Mouse (Mus musculus) CH12.LX (cell line): Measurements from ENCODE around the gene Prkd3. TPM values are rescaled to one million over a fixed set of nuclear protein-coding genes. Genes with fewer than 3 reads are reported as not detected.

Source experiments
- DNase-seq: peaks from one replicate; pipeline ENCODE4 v3.0.0-alpha.2; 2013; ENCODE audit errors: extremely low read depth
- H3K27ac ChIP-seq: 2 replicates; pipeline ENCODE4 v1.5.1; 2012; ENCODE audit warnings: low read depth, mild to moderate bottlenecking, control low read depth, moderate library complexity; ENCODE audit not compliant: insufficient read depth
- H3K27me3 ChIP-seq: replicated peaks from 2 replicates; pipeline ENCODE3; 2012; ENCODE audit warnings: inconsistent platforms
- H3K36me3 ChIP-seq, 2 experiments: replicated peaks in 1 of 2; 2 replicates each; pipeline versions ENCODE3 to v1.6.1; 2012; ENCODE audit warnings: inconsistent platforms in 1 of 2, low read length in 1 of 2, mild to moderate bottlenecking in 1 of 2, mixed read lengths in 1 of 2, moderate library complexity in 1 of 2; ENCODE audit not compliant: control insufficient read depth in 1 of 2, insufficient read depth in 1 of 2
- H3K4me1 ChIP-seq, 2 experiments: 2 replicates each; pipeline ENCODE4 v1.6.1; 2012; ENCODE audit warnings: inconsistent platforms in 1 of 2, moderate library complexity in 1 of 2; ENCODE audit not compliant: insufficient read depth in 2 of 2, control insufficient read depth in 1 of 2
- H3K4me2 ChIP-seq: 2 replicates; pipeline ENCODE4 v1.6.1; 2012; ENCODE audit warnings: low read depth, mild to moderate bottlenecking, control low read depth; ENCODE audit not compliant: poor library complexity, insufficient read depth, severe bottlenecking
- H3K4me3 ChIP-seq, 3 experiments: fragments of 150-350 bp in 1 of 3; sonication (generic) in 1 of 3; replicated peaks in 1 of 3; 2 replicates each; pipeline versions ENCODE3 to v1.5.1; 2011 to 2012; ENCODE audit warnings: low read depth in 2 of 3, low read length in 2 of 3, mild to moderate bottlenecking in 2 of 3, moderate library complexity in 2 of 3, control low read depth in 1 of 3, improper control_type of control experiment in 1 of 3, inconsistent platforms in 1 of 3, mixed read lengths in 1 of 3; ENCODE audit not compliant: poor library complexity in 1 of 3
- H3K79me2 ChIP-seq: replicated peaks from 2 replicates; pipeline ENCODE4 v1.6.1; 2012; ENCODE audit warnings: mild to moderate bottlenecking, moderate library complexity; ENCODE audit not compliant: control insufficient read depth, poor library complexity, insufficient read depth, severe bottlenecking; ENCODE audit errors: extremely low read depth
- H3K9ac ChIP-seq: 2 replicates; pipeline ENCODE4 v1.6.1; 2012; ENCODE audit warnings: low read depth, mild to moderate bottlenecking, control low read depth, moderate library complexity; ENCODE audit not compliant: insufficient read depth
- H3K9me3 ChIP-seq: replicated peaks from 2 replicates; pipeline ENCODE3; 2012; ENCODE audit warnings: low read length, inconsistent platforms, mixed read lengths
- CHD1 ChIP-seq: IDR thresholded peaks from 2 replicates; pipeline ENCODE4 v1.6.1; 2012; ENCODE audit warnings: low read depth, low read length, improper control_type of control experiment, inconsistent platforms
- CHD2 ChIP-seq: IDR thresholded peaks from 2 replicates; pipeline ENCODE4 v1.6.1; 2011; ENCODE audit warnings: low read length, improper control_type of control experiment
- E2F4 ChIP-seq: IDR thresholded peaks from 2 replicates; pipeline ENCODE4 v1.6.1; 2011; ENCODE audit warnings: low read depth, low read length, improper control_type of control experiment; ENCODE audit not compliant: insufficient replicate concordance
- ETS1 ChIP-seq: conservative IDR thresholded peaks from 2 replicates; pipeline ENCODE4 v1.6.1; 2012; ENCODE audit warnings: low read depth, mild to moderate bottlenecking, inconsistent platforms, low read length, improper control_type of control experiment, moderate library complexity
- HCFC1 ChIP-seq: IDR thresholded peaks from 2 replicates; pipeline ENCODE4 v1.6.1; 2012; ENCODE audit warnings: low read depth, mild to moderate bottlenecking, inconsistent platforms, low read length, improper control_type of control experiment
- JUN ChIP-seq: IDR thresholded peaks from 2 replicates; pipeline ENCODE4 v1.6.1; 2011; ENCODE audit warnings: low read depth, mild to moderate bottlenecking, low read length, improper control_type of control experiment, moderate library complexity; ENCODE audit not compliant: insufficient read depth
- JUND ChIP-seq: conservative IDR thresholded peaks from 2 replicates; pipeline ENCODE4 v1.6.1; 2011; ENCODE audit warnings: low read depth, low read length, improper control_type of control experiment
- KAT2A ChIP-seq: IDR thresholded peaks from 2 replicates; pipeline ENCODE4 v1.6.1; 2012; ENCODE audit warnings: low read length, improper control_type of control experiment, inconsistent platforms; ENCODE audit not compliant: insufficient replicate concordance
- MAFK ChIP-seq: IDR thresholded peaks from 2 replicates; pipeline ENCODE4 v1.6.1; 2011; ENCODE audit warnings: low read length, improper control_type of control experiment; ENCODE audit not compliant: insufficient replicate concordance
- MAX ChIP-seq: IDR thresholded peaks from 2 replicates; pipeline ENCODE4 v1.6.1; 2011; ENCODE audit warnings: low read length, improper control_type of control experiment
- MAZ ChIP-seq: IDR thresholded peaks from 2 replicates; pipeline ENCODE4 v1.6.1; 2012; ENCODE audit warnings: low read depth, mild to moderate bottlenecking, inconsistent platforms, low read length, improper control_type of control experiment, moderate library complexity
- MEF2A ChIP-seq: IDR thresholded peaks from 2 replicates; pipeline ENCODE4 v1.6.1; 2014; ENCODE audit warnings: low read depth, mild to moderate bottlenecking, inconsistent platforms, low read length, improper control_type of control experiment, borderline replicate concordance
- NELFE ChIP-seq: IDR thresholded peaks from 2 replicates; pipeline ENCODE4 v1.6.1; 2011; ENCODE audit warnings: low read depth, low read length, improper control_type of control experiment
- NRF1 ChIP-seq: IDR thresholded peaks from 2 replicates; pipeline ENCODE4 v1.6.1; 2014; ENCODE audit warnings: low read depth, mild to moderate bottlenecking, inconsistent platforms, low read length, improper control_type of control experiment, moderate library complexity
- POLR2A ChIP-seq: IDR thresholded peaks from 2 replicates; pipeline ENCODE4 v1.6.1; 2011; ENCODE audit warnings: low read depth, mild to moderate bottlenecking, improper control_type of control experiment, low read length
- SIN3A ChIP-seq: IDR thresholded peaks from 2 replicates; pipeline ENCODE4 v1.6.1; 2012; ENCODE audit warnings: low read length, improper control_type of control experiment, inconsistent platforms
- TCF12 ChIP-seq: IDR thresholded peaks from 2 replicates; pipeline ENCODE4 v1.6.1; 2014; ENCODE audit warnings: low read depth, mild to moderate bottlenecking, inconsistent platforms, low read length, improper control_type of control experiment
- UBTF ChIP-seq: IDR thresholded peaks from 2 replicates; pipeline ENCODE4 v1.6.1; 2012; ENCODE audit warnings: low read depth, mild to moderate bottlenecking, inconsistent platforms, low read length, improper control_type of control experiment, moderate library complexity
- USF1 ChIP-seq: IDR thresholded peaks from 2 replicates; pipeline ENCODE4 v1.6.1; 2014; ENCODE audit warnings: low read depth, mild to moderate bottlenecking, inconsistent platforms, low read length, improper control_type of control experiment
- USF2 ChIP-seq: conservative IDR thresholded peaks from 2 replicates; pipeline ENCODE4 v1.6.1; 2011; ENCODE audit warnings: low read depth, low read length, improper control_type of control experiment
- ZC3H11A ChIP-seq: IDR thresholded peaks from 2 replicates; pipeline ENCODE4 v1.6.1; 2012; ENCODE audit warnings: low read depth, mild to moderate bottlenecking, inconsistent platforms, low read length, improper control_type of control experiment
- ZKSCAN1 ChIP-seq: IDR thresholded peaks from 2 replicates; pipeline ENCODE4 v1.6.1; 2012; ENCODE audit warnings: low read depth, inconsistent platforms, low read length, improper control_type of control experiment, borderline replicate concordance
- dilution Hi-C: fragments of 300-500 bp; cut with MboI; formaldehyde crosslinking; loops from 2 replicates; pipeline ENCODE4 v1.14.3; 2020; ENCODE audit warnings: low sequenced_read_pairs; ENCODE audit not compliant: extremely low pct_unique_long_range_greater_than_20kb, extremely low pct_ligation_motif_present
- in situ Hi-C: fragments of 300-500 bp; cut with MboI; formaldehyde crosslinking; loops from 3 replicates; pipeline ENCODE4 v1.14.3; 2019; ENCODE audit warnings: low sequenced_read_pairs, low pct_ligation_motif_present, low pct_unique_long_range_greater_than_20kb, mixed read lengths
- polyA plus RNA-seq: library from polyadenylated mRNA; unstranded; fragments of >175 nt; gene quantifications from 2 replicates; pipeline ENCODE4 v1.2.1, GENCODE M21; 2012; ENCODE audit warnings: low read depth; ENCODE audit not compliant: insufficient read length
- total RNA-seq, 2 experiments: library from RNA; depleted of rRNA; stranded (reverse); fragments of 300-350 nt in 1 of 2; fragments of >200 nt in 1 of 2; gene quantifications; 2 replicates each; pipeline ENCODE4 v1.2.3; 2012 to 2014

Gene Prkd3
- total and polyA plus RNA-seq, 3 experiments: not detected

DNA sequence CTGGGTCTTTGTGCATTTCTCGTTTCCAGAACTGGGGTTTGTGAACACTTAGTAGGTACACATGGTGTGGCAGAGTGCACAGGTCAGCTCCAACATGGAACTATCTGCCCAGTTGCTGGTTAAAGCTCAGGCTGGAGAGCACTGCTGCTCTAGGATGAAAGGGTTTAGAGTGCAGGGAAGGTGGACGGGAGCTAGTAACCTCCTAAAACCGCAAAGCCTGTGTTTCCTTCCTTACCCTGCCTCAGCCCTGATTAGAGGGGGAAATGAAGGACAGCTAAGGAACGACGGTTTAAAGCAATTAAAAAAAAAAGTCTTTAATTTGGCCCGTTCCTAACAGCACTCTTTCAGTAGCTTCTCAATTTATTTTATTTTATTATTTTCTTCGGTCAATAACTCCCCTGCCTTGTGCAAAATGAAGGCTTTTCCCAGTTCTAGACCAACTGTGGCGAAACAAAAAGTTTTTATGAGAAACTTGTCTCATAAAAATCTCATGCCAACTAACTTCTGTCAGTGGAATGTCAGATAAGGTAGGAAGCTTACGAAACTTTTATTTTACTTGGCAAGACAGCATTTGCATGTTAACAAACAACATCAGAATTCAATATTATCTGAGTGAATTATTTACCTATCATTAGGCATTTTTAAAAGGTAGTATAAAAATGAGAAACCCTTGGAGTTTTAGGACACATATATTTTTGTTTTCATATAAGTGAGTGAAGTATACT is 28.2 kb downstream of the Prkd3 start:
- H3K4me2 ChIP-seq: no peak overlapping the region
- H3K9me3 ChIP-seq: no peaks in the 10 kb centered on the region
- no peak overlapping the region for H3K27ac ChIP-seq
- H3K9ac ChIP-seq: no peak overlapping the region
- H3K79me2 ChIP-seq: no peaks in the 10 kb centered on the region
- no peak for DNase-seq
- peaks cover 0 to 6% of the 10 kb centered on the region in 2 experiments; a peak in 1 of 4 replicates for H3K4me1 ChIP-seq
- no peaks in the 10 kb centered on the region for H3K27me3 ChIP-seq
- dilution Hi-C loops: no loop called here
- in situ Hi-C loops: no loop called here
- TF ChIP-seq ZKSCAN1 (0 out of 2 replicates have a peak, but pooled peaks have one; percentile 6), MEF2A (no peak)
- no peaks in the 10 kb centered on the region for H3K36me3 ChIP-seq
- no peak overlapping the region for H3K4me3 ChIP-seq

DNA sequence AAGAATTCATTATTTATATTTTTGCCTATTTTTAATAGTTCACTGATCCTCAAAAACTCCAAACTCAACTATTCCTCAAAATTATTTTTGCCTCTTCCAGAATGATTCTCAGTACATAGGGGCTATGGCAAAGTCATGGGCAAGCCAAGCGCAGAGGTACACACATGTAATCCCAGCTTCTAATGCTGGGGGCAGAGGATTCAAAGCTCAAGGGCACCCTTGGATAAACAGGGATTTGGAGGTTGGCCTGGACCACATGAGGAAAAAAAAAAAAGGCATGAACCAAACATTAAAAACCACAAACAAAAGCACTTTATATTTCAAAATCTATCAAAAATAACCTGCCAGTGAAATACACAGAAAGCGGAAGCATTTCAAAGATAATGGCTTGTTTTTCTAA is 29.1 kb downstream of the Prkd3 start:
- H3K27me3 ChIP-seq: no peaks in the 10 kb centered on the region
- no peak overlapping the region for H3K27ac ChIP-seq
- H3K4me3 ChIP-seq: no peak overlapping the region
- H3K9me3 ChIP-seq: no peaks in the 10 kb centered on the region
- H3K36me3 ChIP-seq: no peaks in the 10 kb centered on the region
- in situ Hi-C loops (no loop called here), dilution Hi-C loops (no loop called here)
- DNase-seq: no peak
- H3K4me1 ChIP-seq: peaks cover 0 to 6% of the 10 kb centered on the region in 2 experiments; a peak in 1 of 4 replicates
- TF ChIP-seq MAFK (no peak), CHD2 (no peak), MAZ (no peak), ETS1 (no peak), USF1 (no peak), TCF12 (no peak), JUN (no peak), CHD1 (no peak), POLR2A (no peak)
- H3K9ac ChIP-seq: no peak overlapping the region
- H3K4me2 ChIP-seq: no peak overlapping the region
- H3K79me2 ChIP-seq: no peaks in the 10 kb centered on the region

DNA sequence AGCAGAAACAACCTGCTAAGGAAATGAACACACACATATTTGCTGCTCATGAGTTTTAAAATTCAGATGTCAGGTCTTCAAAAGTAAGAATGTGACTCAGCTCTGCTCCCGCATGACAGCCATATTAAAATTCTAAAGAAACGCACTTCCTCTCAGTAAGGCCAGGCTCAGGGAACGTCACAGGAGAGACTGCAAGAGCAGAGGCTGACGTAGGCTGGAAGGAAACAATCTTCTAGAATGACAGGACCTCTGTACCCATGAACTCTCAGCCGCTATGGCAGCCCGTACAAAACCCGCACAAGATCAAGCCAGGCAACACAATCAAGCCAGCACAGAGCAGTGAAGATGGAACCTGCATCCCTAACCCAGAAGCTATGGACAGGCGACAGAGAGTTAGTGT is 31.6 kb downstream of the Prkd3 start:
- H3K9me3 ChIP-seq: no peaks in the 10 kb centered on the region
- H3K4me2 ChIP-seq: no peak overlapping the region
- in situ Hi-C loops (no loop called here), dilution Hi-C loops (no loop called here)
- no peak overlapping the region for H3K27ac ChIP-seq
- DNase-seq: no peak
- no peaks in the 10 kb centered on the region for H3K36me3 ChIP-seq
- H3K79me2 ChIP-seq: no peaks in the 10 kb centered on the region
- H3K9ac ChIP-seq: no peak overlapping the region
- peaks cover 0 to 6% of the 10 kb centered on the region in 2 experiments; a peak in 1 of 4 replicates for H3K4me1 ChIP-seq
- no peak for TF ChIP-seq NELFE
- no peak for TF ChIP-seq HCFC1
- TF ChIP-seq MAX: no peak
- no peak for TF ChIP-seq E2F4
- TF ChIP-seq USF2: no peak
- no peak for TF ChIP-seq MAFK
- TF ChIP-seq NRF1: no peak
- no peak for TF ChIP-seq ZC3H11A
- no peak for TF ChIP-seq JUND
- no peak for TF ChIP-seq KAT2A
- no peak for TF ChIP-seq UBTF
- no peak for TF ChIP-seq SIN3A
- no peaks in the 10 kb centered on the region for H3K27me3 ChIP-seq
- H3K4me3 ChIP-seq: no peak overlapping the region
